Mouse (Mus musculus): ENCODE data around the gene Gm10518. TPM values are rescaled to one million over a fixed set of nuclear protein-coding genes. Genes with fewer than 3 reads are reported as not detected.
A peak's percentile ranks its signal among the peaks of the same experiment; 100 is the strongest.
"Not testable (repeated sequence)": the region's sequence is repeated elsewhere in the genome, so short reads cannot be mapped to it uniquely, and the experiment has no call there.

Gene Gm10518
- total RNA-seq (2021), result under 1 TPM in 1 of 2 experiments, not detected in 1; 0.23 TPM
- not detected in 2 replicates for polyA plus RNA-seq (2012; rRNA removed)
- long read RNA-seq, result 0 reads

- DNase-seq, result peak; percentile 83
Observed at GRCm38 (mm10) chr1:179802610-179803512, at the start of gene Gm10518. Gene Gm10518 (plus strand): TSS chr1:179803376.

GRCm38 (mm10) chr1:179756477-179756876 lies 46.7 kb upstream of the Gm10518 start:
- DNase-seq, result no peak

- DNase-seq, result no peak
Observed at GRCm38 (mm10) chr1:179760086-179760485, 43.1 kb upstream of the Gm10518 start.

GRCm38 (mm10) chr1:179760553-179760952 lies 42.6 kb upstream of the Gm10518 start:
- DNase-seq, result no peak

GRCm38 (mm10) chr1:179776831-179777230 lies 26.3 kb upstream of the Gm10518 start:
- DNase-seq, result no peak

GRCm38 (mm10) chr1:179784098-179784497 lies 19.1 kb upstream of the Gm10518 start:
- DNase-seq, result no peak

- no peak for DNase-seq
Observed at GRCm38 (mm10) chr1:179785502-179785901, 17.7 kb upstream of the Gm10518 start.

GRCm38 (mm10) chr1:179787281-179787680 lies 15.9 kb upstream of the Gm10518 start:
- no peak for DNase-seq

- DNase-seq, result no peak
Observed at GRCm38 (mm10) chr1:179798794-179799193, 4.4 kb upstream of the Gm10518 start.

GRCm38 (mm10) chr1:179803513-179804139 lies 450 bp downstream of the Gm10518 start, which contains the start of gene Ahctf1:
Gene Ahctf1 (minus strand): TSS chr1:179803680.
- peak; percentile 99 for DNase-seq

GRCm38 (mm10) chr1:179804140-179804881 lies 1.1 kb downstream of the Gm10518 start:
- no peak for DNase-seq

GRCm38 (mm10) chr1:179805751-179806150 lies 2.6 kb downstream of the Gm10518 start:
- no peak for DNase-seq

- no peak for DNase-seq
Observed at GRCm38 (mm10) chr1:179807468-179807867, 4.3 kb downstream of the Gm10518 start.

GRCm38 (mm10) chr1:179808300-179808699 lies 5.1 kb downstream of the Gm10518 start:
- DNase-seq, result no peak

- DNase-seq, result no peak
Observed at GRCm38 (mm10) chr1:179813385-179813784, 10.2 kb downstream of the Gm10518 start.

GRCm38 (mm10) chr1:179814616-179815015 lies 11.4 kb downstream of the Gm10518 start:
- DNase-seq, result no peak

GRCm38 (mm10) chr1:179818490-179819278 lies 15.5 kb downstream of the Gm10518 start:
- DNase-seq, result not testable (repeated sequence)

- no peak for DNase-seq
Observed at GRCm38 (mm10) chr1:179824549-179824948, 21.4 kb downstream of the Gm10518 start.

- no peak for DNase-seq
Observed at GRCm38 (mm10) chr1:179828051-179828450, 24.9 kb downstream of the Gm10518 start.

- DNase-seq, result no peak
Observed at GRCm38 (mm10) chr1:179828900-179829299, 25.7 kb downstream of the Gm10518 start.

GRCm38 (mm10) chr1:179832710-179833240 lies 29.6 kb downstream of the Gm10518 start:
- no peak for DNase-seq

All from adrenal gland, adult 2 months (tissue).